Mouse (Mus musculus) testis, adult 2 months (tissue): ENCODE data around the gene Gm14401. TPM values are rescaled to one million over a fixed set of nuclear protein-coding genes. Genes with fewer than 3 reads are reported as not detected.
"Not testable (repeated sequence)": the region's sequence is repeated elsewhere in the genome, so short reads cannot be mapped to it uniquely, and the experiment has no call there.

Experiments used
- H3K27ac ChIP-seq: fragments of 200-500 bp; 2 replicates; pipeline ENCODE4 v1.5.1; 2012; ENCODE audit warnings: low read depth, low read length; ENCODE audit not compliant: control insufficient read depth, insufficient read depth
- H3K27me3 ChIP-seq: fragments of 200-500 bp; 2 replicates; pipeline ENCODE4 v1.6.1; 2012; ENCODE audit warnings: mild to moderate bottlenecking, low read length, moderate library complexity; ENCODE audit not compliant: control insufficient read depth, insufficient read depth
- H3K36me3 ChIP-seq: fragments of 200-500 bp; 2 replicates; pipeline ENCODE4 v1.6.1; 2012; ENCODE audit warnings: mild to moderate bottlenecking, low read length; ENCODE audit not compliant: control insufficient read depth, insufficient read depth
- H3K4me1 ChIP-seq: fragments of 200-500 bp; 2 replicates; pipeline ENCODE4 v1.6.1; 2012; ENCODE audit warnings: low read length; ENCODE audit not compliant: control insufficient read depth, insufficient read depth
- H3K4me3 ChIP-seq: fragments of 200-500 bp; 2 replicates; pipeline ENCODE4 v1.5.1; 2012; ENCODE audit warnings: low read depth, mild to moderate bottlenecking, low read length, moderate library complexity, mixed read lengths; ENCODE audit not compliant: control insufficient read depth
- polyA plus RNA-seq: library from polyadenylated mRNA; depleted of rRNA; stranded (reverse); fragments of >200 nt; gene quantifications from 2 replicates; pipeline ENCODE4 v1.2.3, GENCODE M21; 2012; rRNA removed

The Gm14401 gene
- polyA plus RNA-seq = not detected in 2 replicates

- H3K27ac ChIP-seq, H3K36me3 ChIP-seq, H3K4me1 ChIP-seq, H3K4me3 ChIP-seq, H3K27me3 ChIP-seq: not testable (repeated sequence)
Observed at GRCm38 (mm10) chr2:177073432-177074423, at the start of gene Gm14401. Gene Gm14401, plus strand, starts transcription at chr2:177074320.

GRCm38 (mm10) chr2:177072807-177073206 is 1.3 kb upstream of the Gm14401 start:
- not testable (repeated sequence) for H3K27ac ChIP-seq, H3K4me3 ChIP-seq, H3K27me3 ChIP-seq, H3K36me3 ChIP-seq, H3K4me1 ChIP-seq

- not testable (repeated sequence) for H3K27me3 ChIP-seq, H3K27ac ChIP-seq, H3K36me3 ChIP-seq, H3K4me1 ChIP-seq, H3K4me3 ChIP-seq
Observed at GRCm38 (mm10) chr2:177075015-177075414, 895 bp downstream of the Gm14401 start.

GRCm38 (mm10) chr2:177079866-177080265 is 5.7 kb downstream of the Gm14401 start:
- H3K27me3 ChIP-seq, H3K27ac ChIP-seq, H3K4me3 ChIP-seq, H3K4me1 ChIP-seq, H3K36me3 ChIP-seq: not testable (repeated sequence)

- not testable (repeated sequence) for H3K4me3 ChIP-seq, H3K4me1 ChIP-seq, H3K27ac ChIP-seq, H3K27me3 ChIP-seq, H3K36me3 ChIP-seq
Observed at GRCm38 (mm10) chr2:177109086-177109485, 35.0 kb downstream of the Gm14401 start.

GRCm38 (mm10) chr2:177129097-177129496 is 55.0 kb downstream of the Gm14401 start:
- not testable (repeated sequence) for H3K4me3 ChIP-seq, H3K27me3 ChIP-seq, H3K4me1 ChIP-seq, H3K36me3 ChIP-seq, H3K27ac ChIP-seq

Other genes starting within 250 kb of the Gm14401 start
- not detected in 2 replicates for gene Gm14408, start 243.2 kb upstream of the Gm14401 start, polyA plus RNA-seq
- gene Gm14296, start 146.5 kb upstream of the Gm14401 start, polyA plus RNA-seq = 0.37 and 0.38 TPM in 2 replicates
- 2.9 and 3.7 TPM in 2 replicates for gene Gm14419, start 73.4 kb upstream of the Gm14401 start, polyA plus RNA-seq
- gene Gm14410, start 132.1 kb downstream of the Gm14401 start, polyA plus RNA-seq = 1.1 TPM in 2 replicates
- not detected in 2 replicates for gene Gm14409, start 192.7 kb downstream of the Gm14401 start, polyA plus RNA-seq
- gene Gm14412, start 250.0 kb downstream of the Gm14401 start, polyA plus RNA-seq = 0.10 and 0.12 TPM in 2 replicates